Mouse (Mus musculus) stomach, embryonic 16.5 days (tissue): ENCODE measurements at regions not wholly inside any gene's neighbourhood (a gene's known extent, or its start where the extent isn't known, plus 50 kb on each side); places are given as distances from the start of the nearest gene placed in this dataset.

Experiments used
- ATAC-seq: fragments of 200-750 bp; cut with Nextera tagmentation; 2 replicates; pipeline ENCODE4 v1.8.0; 2017; ENCODE audit warnings: moderate number of reproducible peaks, moderate TSS enrichment; ENCODE audit not compliant: insufficient read depth, low FRiP score
- H3K27ac ChIP-seq: fragments of 300-500 bp; sonication (generic); 2 replicates; pipeline ENCODE4 v1.5.1; 2014; ENCODE audit warnings: low read length
- H3K27me3 ChIP-seq: fragments of 300-500 bp; sonication (generic); 2 replicates; pipeline ENCODE4 v1.6.1; 2014; ENCODE audit warnings: low read length, control low read depth, mixed read lengths; ENCODE audit not compliant: control insufficient read depth, insufficient read depth
- H3K36me3 ChIP-seq: fragments of 300-500 bp; sonication (generic); 2 replicates; pipeline ENCODE4 v1.6.1; 2014; ENCODE audit warnings: low read length; ENCODE audit not compliant: control insufficient read depth, insufficient read depth
- H3K4me1 ChIP-seq: fragments of 300-500 bp; sonication (generic); 2 replicates; pipeline ENCODE4 v1.6.1; 2014; ENCODE audit warnings: low read length, control low read depth, mixed read lengths; ENCODE audit not compliant: control insufficient read depth, insufficient read depth
- H3K4me2 ChIP-seq: fragments of 300-500 bp; sonication (generic); 2 replicates; pipeline ENCODE4 v1.6.1; 2014; ENCODE audit warnings: low read depth, low read length, mixed read lengths
- H3K4me3 ChIP-seq: fragments of 300-500 bp; sonication (generic); replicated peaks from 2 replicates; pipeline ENCODE4 v1.5.1; 2014; ENCODE audit warnings: mild to moderate bottlenecking, low read length
- H3K9ac ChIP-seq: fragments of 300-500 bp; sonication (generic); 2 replicates; pipeline ENCODE4 v1.6.1; 2014; ENCODE audit warnings: low read length
- H3K9me3 ChIP-seq: fragments of 300-500 bp; sonication (generic); replicated peaks from 2 replicates; pipeline ENCODE4 v1.6.1; 2016; ENCODE audit warnings: low read length, control low read depth; ENCODE audit not compliant: control insufficient read depth
- WGBS: fragments of 180-500 bp; shearing (Covaris S2); extraction: QIAGEN DNeasy Blood & Tissue Kit; methylation state at CpG from one replicate; pipeline ENCODE4 v1.1.7; 2014; 5-methylcytosine and 5-hydroxymethylcytosine counted together

DNA sequence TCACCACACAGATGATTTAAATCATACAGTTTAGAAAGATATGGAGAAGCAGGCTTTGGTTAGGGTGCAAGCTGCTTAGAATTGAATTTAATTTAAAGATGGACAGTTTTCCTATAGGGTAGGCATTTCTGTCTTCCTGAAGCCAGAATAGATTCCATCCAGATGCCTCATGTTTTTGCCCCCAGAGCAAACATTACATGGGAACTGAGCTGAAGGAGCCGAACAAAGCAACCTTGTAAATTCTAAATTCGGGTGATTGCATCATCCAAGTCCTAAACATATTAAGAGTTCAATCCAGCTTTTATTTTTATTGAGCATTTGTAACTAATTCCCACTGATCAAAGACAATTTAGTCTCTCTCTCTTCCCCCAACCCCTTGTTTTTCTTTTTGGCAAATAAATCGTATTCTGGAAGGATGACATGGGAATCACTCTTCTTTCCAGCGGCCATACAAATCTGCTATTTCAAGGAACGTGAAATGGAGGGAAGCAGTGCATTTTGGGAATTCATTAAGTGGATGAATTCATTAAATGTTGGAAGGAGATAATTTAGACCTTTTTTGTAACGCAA, 884.1 kb downstream of the Slc4a3 start:
- Histone ChIP-seq H3K36me3 (no peaks in the 10 kb centered on the region), H3K4me3 (no peak overlapping the region), H3K27me3 (no peaks in the 10 kb centered on the region), H3K9me3 (no peaks in the 10 kb centered on the region), H3K9ac (no peak overlapping the region), H3K4me1 (no peaks in the 10 kb centered on the region), H3K4me2 (no peak overlapping the region), H3K27ac (no peak overlapping the region)
- ATAC-seq, result no peak
- 78% methylated on average over 6 of the region's 6 CpGs for WGBS

DNA sequence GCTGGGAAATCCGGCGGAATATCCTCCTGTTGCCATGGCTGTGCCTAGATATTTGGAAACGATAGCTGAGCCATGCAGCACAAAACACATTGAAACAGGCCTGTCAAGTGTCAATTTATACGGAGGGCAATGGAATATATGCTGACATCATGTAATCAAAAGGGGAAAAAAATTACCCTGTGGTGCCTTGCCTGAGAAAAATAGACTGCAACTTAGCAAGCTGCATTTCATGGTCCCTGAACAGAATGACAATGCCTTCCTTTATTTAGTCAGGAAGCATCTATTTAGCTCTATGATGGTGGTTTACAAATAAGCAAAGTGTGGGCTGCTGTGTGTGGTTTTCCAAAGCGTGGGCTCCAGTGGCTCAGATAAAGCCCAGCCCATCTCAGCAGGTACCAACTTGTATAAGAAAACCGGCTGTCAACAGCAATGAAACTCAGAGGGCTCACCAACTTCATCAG, 887.4 kb downstream of the Slc4a3 start:
- ATAC-seq, result no peak
- Histone ChIP-seq H3K4me3 (no peak overlapping the region), H3K27me3 (no peaks in the 10 kb centered on the region), H3K27ac (no peak overlapping the region), H3K9me3 (no peaks in the 10 kb centered on the region), H3K4me1 (no peaks in the 10 kb centered on the region), H3K9ac (no peak overlapping the region), H3K36me3 (no peaks in the 10 kb centered on the region), H3K4me2 (no peak overlapping the region)
- 56% methylated on average over 6 of the region's 6 CpGs for WGBS

DNA sequence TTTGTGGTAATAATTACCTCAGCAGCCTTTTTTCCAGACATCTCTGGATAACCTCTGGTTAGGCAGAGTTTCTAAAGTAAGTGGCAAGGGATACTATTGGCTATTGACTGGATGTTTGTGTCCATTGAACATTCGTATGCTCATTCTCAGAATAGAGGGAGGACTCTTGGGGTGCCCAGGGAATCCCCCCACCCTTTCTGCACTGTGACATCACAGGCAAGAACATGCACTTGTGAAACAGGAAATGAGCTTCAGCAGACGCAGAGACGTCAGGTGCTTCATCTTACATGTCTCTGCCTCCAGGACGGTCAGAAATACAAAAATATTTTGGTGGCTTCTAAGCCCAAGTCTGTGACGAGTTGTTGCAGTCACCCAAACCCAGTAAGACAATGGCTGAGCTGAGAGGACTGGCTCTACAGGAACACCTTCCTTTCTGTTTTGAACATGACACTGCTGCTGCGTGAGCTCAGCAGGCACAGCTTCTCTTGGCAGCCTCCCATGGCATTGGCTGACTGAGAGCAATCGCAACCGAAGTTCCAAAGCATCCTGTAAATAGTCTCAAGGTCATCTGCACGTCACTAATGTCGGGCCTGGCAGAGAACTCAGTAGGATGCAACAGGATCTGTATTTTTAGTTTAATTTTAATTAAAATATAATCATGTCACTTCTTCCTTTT, 904.6 kb downstream of the Slc4a3 start:
- WGBS, result 60% methylated on average over 10 of the region's 10 CpGs

DNA sequence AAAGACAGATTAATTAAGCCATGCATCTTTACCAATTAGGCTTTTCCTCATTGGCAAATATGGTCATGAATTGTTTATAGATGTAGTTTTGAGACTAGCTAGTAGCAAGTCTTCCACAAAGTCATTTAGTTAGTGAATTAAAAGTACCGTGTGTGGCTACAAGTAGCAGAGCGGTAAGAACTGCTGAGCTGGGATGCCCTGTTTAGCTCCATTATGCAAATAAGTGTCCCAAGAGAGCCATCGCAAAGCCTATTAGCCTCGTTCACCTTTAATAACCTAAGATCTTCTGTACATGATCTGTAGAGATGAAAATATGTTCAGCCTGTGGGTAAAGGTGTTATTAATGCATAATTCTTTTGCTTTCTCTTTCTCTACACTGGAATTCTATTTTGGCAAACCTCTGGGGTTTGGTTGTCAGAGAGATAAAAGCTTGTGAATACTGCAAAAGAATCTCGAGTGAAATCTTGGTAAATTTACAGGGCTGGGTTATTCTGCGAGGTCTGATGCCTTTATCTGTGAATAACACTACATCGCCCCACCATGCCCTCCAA, 907.2 kb downstream of the Slc4a3 start:
- WGBS, result 81% methylated on average over 7 of the region's 7 CpGs
- ATAC-seq, result no peak
- H3K27me3 ChIP-seq, result no peaks in the 10 kb centered on the region

More for the DNA sequence above, 904.6 kb downstream of the Slc4a3 start:
- no peak for ATAC-seq
- Histone ChIP-seq H3K9ac (no peak overlapping the region), H3K4me3 (no peak overlapping the region), H3K27me3 (no peaks in the 10 kb centered on the region), H3K9me3 (no peaks in the 10 kb centered on the region), H3K4me2 (no peak overlapping the region), H3K36me3 (no peaks in the 10 kb centered on the region), H3K4me1 (no peaks in the 10 kb centered on the region), H3K27ac (no peak overlapping the region)

DNA sequence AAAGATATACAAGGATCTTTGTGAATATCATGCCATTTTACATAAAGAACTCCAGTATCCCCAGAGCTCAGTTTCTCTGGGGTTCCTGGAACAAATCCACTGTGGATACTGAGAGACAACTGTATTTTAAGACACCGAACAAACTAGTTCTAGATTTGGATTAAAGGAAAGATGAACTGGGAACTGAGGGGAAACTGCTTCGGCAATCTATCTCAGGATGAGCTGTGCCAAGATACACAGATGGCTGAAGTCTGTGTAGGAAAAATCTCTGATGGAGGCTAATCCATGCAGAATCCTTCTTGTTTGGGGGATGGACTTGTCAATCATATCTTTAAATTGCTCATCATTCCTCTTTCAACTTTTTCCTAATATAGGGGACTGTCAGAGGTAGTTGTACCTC, 920.5 kb downstream of the Slc4a3 start:
- no peaks in the 10 kb centered on the region for H3K9me3 ChIP-seq
- H3K27me3 ChIP-seq, result no peaks in the 10 kb centered on the region
- no peaks in the 10 kb centered on the region for H3K4me1 ChIP-seq
- no peak overlapping the region for H3K4me2 ChIP-seq
- 74% methylated on average over 2 of the region's 2 CpGs for WGBS
- ATAC-seq, result no peak
- no peaks in the 10 kb centered on the region for H3K36me3 ChIP-seq
- H3K9ac ChIP-seq, result no peak overlapping the region
- H3K27ac ChIP-seq, result no peak overlapping the region
- H3K4me3 ChIP-seq, result no peak overlapping the region

More for the DNA sequence above, 907.2 kb downstream of the Slc4a3 start:
- Histone ChIP-seq H3K4me1 (no peaks in the 10 kb centered on the region), H3K27ac (no peak overlapping the region), H3K4me3 (no peak overlapping the region), H3K36me3 (no peaks in the 10 kb centered on the region), H3K4me2 (no peak overlapping the region), H3K9ac (no peak overlapping the region), H3K9me3 (no peaks in the 10 kb centered on the region)

DNA sequence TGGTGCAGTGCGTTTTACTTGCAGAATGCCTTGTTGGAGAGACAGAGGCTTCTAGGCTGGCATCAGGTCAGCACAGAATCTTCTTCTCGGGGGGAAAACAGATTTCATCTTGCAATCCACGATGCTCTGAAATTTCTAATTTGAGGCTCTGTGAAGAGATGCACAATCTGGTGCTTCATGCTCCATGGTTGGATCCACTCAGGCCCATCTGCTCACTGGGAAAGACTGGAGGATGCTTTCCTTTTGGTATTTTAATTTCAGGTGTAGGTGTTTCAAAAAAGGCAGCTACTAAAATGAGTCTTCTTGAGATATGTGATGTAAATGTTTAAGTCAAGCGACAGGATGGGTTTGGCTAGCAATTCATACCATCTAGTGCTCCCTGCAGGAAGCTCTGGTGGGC, 938.1 kb downstream of the Slc4a3 start:
- Histone ChIP-seq H3K9me3 (no peaks in the 10 kb centered on the region), H3K36me3 (no peaks in the 10 kb centered on the region), H3K9ac (no peak overlapping the region), H3K4me2 (no peak overlapping the region), H3K27ac (no peak overlapping the region), H3K4me1 (no peaks in the 10 kb centered on the region), H3K4me3 (no peak overlapping the region), H3K27me3 (no peaks in the 10 kb centered on the region)
- WGBS, result 86% methylated on average over 4 of the region's 4 CpGs
- no peak for ATAC-seq

DNA sequence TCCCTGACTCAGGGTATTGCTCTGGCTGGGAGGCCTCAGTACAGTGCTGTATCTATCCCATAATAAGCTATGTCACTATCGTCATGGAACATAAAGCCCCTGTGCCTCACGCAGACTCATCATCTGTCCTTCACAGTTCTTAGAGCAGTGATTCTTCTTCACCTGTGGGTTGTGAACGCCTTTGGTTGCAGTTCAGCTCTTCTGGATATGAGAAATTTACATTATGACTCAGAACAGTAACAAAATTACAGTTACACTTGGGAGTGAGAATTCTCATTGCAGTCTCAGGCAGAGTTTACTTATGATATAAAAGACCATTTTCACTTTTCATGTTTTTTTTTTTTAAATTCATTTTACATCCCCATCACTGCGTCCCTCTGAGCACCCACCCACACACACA, 941.4 kb downstream of the Slc4a3 start:
- peaks cover 4% of the 10 kb centered on the region; the same call in 1 of the 2 replicates for H3K4me1 ChIP-seq
- H3K9ac ChIP-seq, result no peak overlapping the region
- WGBS, result 91% methylated on average over 4 of the region's 4 CpGs
- H3K27me3 ChIP-seq, result no peaks in the 10 kb centered on the region
- H3K4me3 ChIP-seq, result no peak overlapping the region
- H3K9me3 ChIP-seq, result no peaks in the 10 kb centered on the region
- H3K36me3 ChIP-seq, result no peaks in the 10 kb centered on the region
- no peak for ATAC-seq
- no peak overlapping the region for H3K27ac ChIP-seq
- H3K4me2 ChIP-seq, result no peak overlapping the region

DNA sequence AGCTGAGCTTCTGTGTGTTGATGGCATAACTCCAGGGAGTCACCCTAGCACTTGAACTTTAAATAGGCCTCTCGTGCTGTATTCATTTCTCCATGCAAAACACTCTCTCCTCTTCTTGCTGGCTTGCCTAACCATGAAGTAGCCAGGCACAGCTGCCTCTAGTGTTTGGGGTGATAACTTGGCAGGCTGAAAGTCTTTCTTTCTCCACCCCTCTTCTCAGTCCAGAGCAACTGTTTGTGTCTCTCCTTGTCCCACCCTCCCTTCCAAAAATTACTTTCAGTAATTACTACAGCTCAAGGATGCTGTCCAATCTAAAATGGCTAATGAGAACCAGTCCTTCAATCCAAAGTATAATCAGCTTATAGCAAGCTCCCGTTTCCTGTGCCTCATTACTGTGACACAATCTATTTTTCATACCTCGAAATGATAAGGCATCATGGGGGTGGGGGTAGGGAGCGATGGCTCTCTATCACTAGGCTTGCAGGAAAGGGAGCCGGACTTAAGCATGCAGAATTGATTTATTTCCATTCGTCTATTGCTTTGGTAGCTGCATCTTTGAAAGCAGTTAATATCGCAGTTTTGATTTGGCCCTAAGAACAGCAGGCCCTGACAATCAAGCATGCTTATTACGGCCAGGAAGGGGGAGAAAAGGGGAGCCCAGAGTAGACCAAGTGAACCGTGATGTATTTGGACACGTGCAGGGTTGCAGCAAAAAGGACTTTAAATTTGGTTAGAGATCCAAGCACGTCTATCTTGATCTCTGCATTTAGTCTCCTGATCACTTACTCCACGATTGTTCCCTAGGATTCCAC, 943.8 kb downstream of the Slc4a3 start:
- no peaks in the 10 kb centered on the region for H3K36me3 ChIP-seq
- no peak overlapping the region for H3K4me2 ChIP-seq
- H3K4me3 ChIP-seq, result no peak overlapping the region
- WGBS, result 58% methylated on average over 12 of the region's 12 CpGs
- no peak overlapping the region for H3K27ac ChIP-seq
- no peaks in the 10 kb centered on the region for H3K9me3 ChIP-seq
- H3K27me3 ChIP-seq, result no peaks in the 10 kb centered on the region
- ATAC-seq, result no peak
- H3K9ac ChIP-seq, result no peak overlapping the region
- peaks cover 4% of the 10 kb centered on the region; the same call in 1 of the 2 replicates for H3K4me1 ChIP-seq

DNA sequence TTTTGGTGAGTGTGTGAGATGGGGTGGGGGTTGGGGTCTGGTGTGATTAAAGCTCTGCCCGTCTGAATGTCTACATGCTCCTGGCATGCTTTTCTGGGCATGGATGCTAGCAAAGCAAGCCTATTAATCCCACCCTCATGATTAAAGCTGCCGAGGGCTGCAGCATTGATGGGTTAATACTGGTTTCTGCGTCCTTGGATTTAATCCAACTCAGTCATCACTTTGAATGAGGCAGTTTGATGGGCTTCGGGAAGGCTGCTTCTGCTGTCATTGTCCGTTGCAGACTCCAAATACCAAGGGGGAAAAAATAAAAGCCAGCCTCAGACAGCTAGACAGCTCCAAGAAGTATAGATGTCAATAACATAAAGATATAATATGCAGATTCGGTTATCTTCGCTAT, 944.7 kb downstream of the Slc4a3 start:
- WGBS, result 46% methylated on average over 7 of the region's 7 CpGs
- Histone ChIP-seq H3K4me3 (no peak overlapping the region), H3K9me3 (no peaks in the 10 kb centered on the region)

More for the DNA sequence above, 944.7 kb downstream of the Slc4a3 start:
- H3K4me2 ChIP-seq, result no peak overlapping the region
- no peaks in the 10 kb centered on the region for H3K36me3 ChIP-seq
- H3K9ac ChIP-seq, result no peak overlapping the region
- H3K27me3 ChIP-seq, result no peaks in the 10 kb centered on the region
- ATAC-seq, result no peak
- H3K27ac ChIP-seq, result no peak overlapping the region
- peaks cover 4% of the 10 kb centered on the region; the same call in 1 of the 2 replicates for H3K4me1 ChIP-seq
